Mouse (Mus musculus) neural tube, embryonic 11.5 days (tissue): ENCODE data around the gene Lgals3bp. TPM values are rescaled to one million over a fixed set of nuclear protein-coding genes. Genes with fewer than 3 reads are reported as not detected.

Source experiments
- ATAC-seq: fragments of 200-750 bp; cut with Nextera tagmentation; 2 replicates; pipeline ENCODE4 v1.8.0; 2017; ENCODE audit warnings: moderate number of reproducible peaks, mild to moderate bottlenecking, moderate TSS enrichment, moderate library complexity; ENCODE audit not compliant: insufficient read depth, low FRiP score, low TSS enrichment
- DNase-seq: peaks from one replicate; pipeline ENCODE4 v3.0.0-alpha.2; 2015; ENCODE audit warnings: low spot score
- H3K27ac ChIP-seq: fragments of 300-500 bp; sonication (generic); 2 replicates; pipeline ENCODE4 v1.5.1; 2014; ENCODE audit warnings: low read depth, mild to moderate bottlenecking, low read length
- H3K27me3 ChIP-seq: fragments of 300-500 bp; sonication (generic); 2 replicates; pipeline ENCODE4 v1.6.1; 2014; ENCODE audit warnings: mild to moderate bottlenecking, low read length, mixed read lengths; ENCODE audit not compliant: control insufficient read depth, insufficient read depth
- H3K36me3 ChIP-seq: fragments of 300-500 bp; sonication (generic); 2 replicates; pipeline ENCODE4 v1.6.1; 2014; ENCODE audit warnings: mild to moderate bottlenecking, low read length, moderate library complexity, mixed read lengths; ENCODE audit not compliant: control insufficient read depth, insufficient read depth
- H3K4me1 ChIP-seq: fragments of 300-500 bp; sonication (generic); 2 replicates; pipeline ENCODE4 v1.6.1; 2014; ENCODE audit warnings: low read length, mixed read lengths; ENCODE audit not compliant: control insufficient read depth, insufficient read depth
- H3K4me2 ChIP-seq: fragments of 300-500 bp; sonication (generic); 2 replicates; pipeline ENCODE4 v1.6.1; 2014; ENCODE audit warnings: low read depth, mild to moderate bottlenecking, moderate library complexity
- H3K4me3 ChIP-seq: fragments of 300-500 bp; sonication (generic); 2 replicates; pipeline ENCODE4 v1.5.1; 2014; ENCODE audit warnings: low read depth, low read length
- H3K9ac ChIP-seq: fragments of 300-500 bp; sonication (generic); 2 replicates; pipeline ENCODE4 v1.6.1; 2014; ENCODE audit warnings: mild to moderate bottlenecking, low read length
- H3K9me3 ChIP-seq: fragments of 300-500 bp; sonication (generic); 2 replicates; pipeline ENCODE4 v1.6.1; 2016; ENCODE audit warnings: low read length; ENCODE audit not compliant: control insufficient read depth
- WGBS: fragments of 180-500 bp; shearing (Covaris S2); extraction: QIAGEN DNeasy Blood & Tissue Kit; methylation state at CpG from one replicate; pipeline ENCODE4 v1.1.7; 2014; 5-methylcytosine and 5-hydroxymethylcytosine counted together
- polyA plus RNA-seq: library from polyadenylated mRNA; unstranded; fragments of >200 nt; fragmentation: Nextera tagmentation; extraction: Ambion mirVana; gene quantifications from 2 replicates; pipeline ENCODE4 v1.2.1, GENCODE M21; 2014

Lgals3bp gene
- polyA plus RNA-seq, 1 experiment from 2014 or later: 1.9 TPM

GRCm38 (mm10) chr11:118408051-118408740 is 6.3 kb upstream of the Lgals3bp start:
- H3K4me1 ChIP-seq: no peaks in the 10 kb centered on the region
- H3K27me3 ChIP-seq: no peaks in the 10 kb centered on the region
- DNase-seq (no peak), ATAC-seq (no peak)
- peaks cover 17% of the 10 kb centered on the region for H3K36me3 ChIP-seq
- H3K27ac ChIP-seq: no peak overlapping the region
- H3K4me2 ChIP-seq: no peak overlapping the region
- 74% methylated on average over 15 of the region's 18 CpGs for WGBS
- no peak overlapping the region for H3K9ac ChIP-seq
- no peaks in the 10 kb centered on the region for H3K9me3 ChIP-seq
- H3K4me3 ChIP-seq: no peak overlapping the region

DNA sequence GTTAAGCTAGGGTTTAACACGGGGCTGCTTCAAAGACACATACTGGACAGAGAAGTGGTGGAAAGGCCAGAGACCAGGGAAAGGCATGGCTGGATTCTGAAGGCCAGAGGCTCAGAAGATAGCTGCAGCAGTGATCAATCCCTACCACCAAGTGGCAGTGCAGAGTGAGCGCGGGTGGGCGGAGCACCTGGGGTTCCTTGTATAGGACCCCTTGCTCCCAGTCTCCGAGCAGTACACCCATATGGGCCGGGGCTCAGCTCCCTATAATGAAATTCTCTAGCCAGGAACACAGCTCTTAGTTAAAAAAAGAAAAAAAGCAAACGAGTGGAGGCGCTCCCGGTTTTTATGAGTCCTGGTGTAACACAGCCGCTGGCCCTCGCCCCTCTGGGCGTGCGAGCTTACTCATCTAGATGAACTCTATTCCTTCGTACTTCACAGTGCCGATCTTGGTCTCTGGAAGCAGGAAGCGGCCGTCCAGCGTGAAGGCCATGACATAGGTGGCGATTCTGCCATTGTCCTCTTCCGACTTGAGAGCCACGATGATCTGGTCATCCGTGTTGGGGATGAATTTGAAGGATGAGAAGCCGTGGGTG is 5.5 kb upstream of the Lgals3bp start:
- Histone ChIP-seq H3K27ac (no peak overlapping the region), H3K9ac (no peak overlapping the region), H3K4me2 (no peak overlapping the region), H3K9me3 (no peaks in the 10 kb centered on the region), H3K36me3 (peaks cover 17% of the 10 kb centered on the region), H3K4me1 (no peaks in the 10 kb centered on the region), H3K27me3 (no peaks in the 10 kb centered on the region), H3K4me3 (no peak overlapping the region)
- no peak for ATAC-seq
- DNase-seq: no peak
- WGBS: 86% methylated on average over 23 of the region's 23 CpGs

- H3K4me3 ChIP-seq: no peak overlapping the region
- no peak for DNase-seq
- no peak overlapping the region for H3K4me2 ChIP-seq
- H3K36me3 ChIP-seq: peaks cover 17% of the 10 kb centered on the region
- 95% methylated on average over 5 of the region's 5 CpGs for WGBS
- ATAC-seq: no peak
- no peaks in the 10 kb centered on the region for H3K4me1 ChIP-seq
- no peaks in the 10 kb centered on the region for H3K27me3 ChIP-seq
- no peak overlapping the region for H3K9ac ChIP-seq
- no peak overlapping the region for H3K27ac ChIP-seq
- H3K9me3 ChIP-seq: no peaks in the 10 kb centered on the region
Observed at GRCm38 (mm10) chr11:118406521-118406920, 4.6 kb upstream of the Lgals3bp start.

- no peak overlapping the region for H3K4me3 ChIP-seq
- no peak overlapping the region for H3K9ac ChIP-seq
- H3K4me1 ChIP-seq: 0 out of 2 replicates have a peak, but pooled peaks cover 2% of the 10 kb centered on the region
- H3K9me3 ChIP-seq: no peaks in the 10 kb centered on the region
- DNase-seq (no peak), ATAC-seq (no peak)
- WGBS: 92% methylated on average over 8 of the region's 8 CpGs
- no peak overlapping the region for H3K27ac ChIP-seq
- no peaks in the 10 kb centered on the region for H3K27me3 ChIP-seq
- peaks cover 10% of the 10 kb centered on the region for H3K36me3 ChIP-seq
- H3K4me2 ChIP-seq: no peak overlapping the region
Observed at GRCm38 (mm10) chr11:118405311-118405710, 3.4 kb upstream of the Lgals3bp start.

DNA sequence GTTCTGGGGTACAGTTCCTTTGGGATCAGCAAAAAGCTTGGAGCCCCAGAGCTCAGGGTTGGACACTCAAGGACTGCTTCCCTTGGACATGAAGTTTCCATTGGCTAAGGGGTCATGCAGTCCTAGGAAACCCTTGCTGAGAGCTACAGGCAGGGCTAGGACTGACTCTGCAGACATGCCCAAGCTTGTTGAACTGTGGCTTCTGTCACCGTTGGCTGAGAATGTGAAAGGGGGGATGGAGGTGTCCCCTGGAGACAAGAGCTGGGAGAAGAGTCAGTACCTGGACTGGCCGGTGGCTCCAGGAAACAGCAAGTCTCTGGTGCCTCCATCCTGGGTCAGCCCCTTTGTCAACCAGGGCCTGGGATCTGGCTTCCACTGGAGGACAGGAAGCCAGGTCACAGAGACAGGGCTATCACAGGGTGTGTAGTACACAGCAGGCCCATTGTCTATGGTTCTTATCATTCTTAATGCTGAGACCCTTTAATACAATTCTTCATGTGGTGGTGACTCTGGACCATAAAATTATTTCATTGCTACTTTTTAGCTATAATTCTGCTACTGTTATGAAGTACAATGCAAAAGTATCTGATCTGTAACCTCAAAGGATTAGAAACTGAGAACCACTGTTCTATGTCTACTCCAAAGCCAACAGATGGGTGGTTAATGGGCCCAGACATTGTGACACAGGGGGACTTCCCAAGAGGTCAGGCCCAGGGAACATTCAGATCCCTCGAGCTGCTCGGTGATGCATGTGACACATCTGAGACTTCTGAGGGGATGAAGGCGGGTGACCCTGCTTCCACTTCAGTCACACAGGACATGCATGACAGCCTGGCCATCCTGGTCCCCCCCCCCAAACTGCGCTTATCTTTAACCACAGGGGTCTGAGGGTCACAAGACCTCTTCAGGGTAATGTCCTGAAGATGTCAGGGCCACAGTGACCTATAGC is 2.3 kb upstream of the Lgals3bp start:
- no peak for ATAC-seq
- Histone ChIP-seq H3K27me3 (no peaks in the 10 kb centered on the region), H3K9ac (no peak overlapping the region), H3K4me1 (0 out of 2 replicates have a peak, but pooled peaks cover 2% of the 10 kb centered on the region), H3K9me3 (no peaks in the 10 kb centered on the region), H3K27ac (no peak overlapping the region), H3K4me2 (no peak overlapping the region), H3K4me3 (no peak overlapping the region), H3K36me3 (peaks cover 10% of the 10 kb centered on the region)
- DNase-seq: no peak
- WGBS: 80% methylated on average over 6 of the region's 6 CpGs

DNA sequence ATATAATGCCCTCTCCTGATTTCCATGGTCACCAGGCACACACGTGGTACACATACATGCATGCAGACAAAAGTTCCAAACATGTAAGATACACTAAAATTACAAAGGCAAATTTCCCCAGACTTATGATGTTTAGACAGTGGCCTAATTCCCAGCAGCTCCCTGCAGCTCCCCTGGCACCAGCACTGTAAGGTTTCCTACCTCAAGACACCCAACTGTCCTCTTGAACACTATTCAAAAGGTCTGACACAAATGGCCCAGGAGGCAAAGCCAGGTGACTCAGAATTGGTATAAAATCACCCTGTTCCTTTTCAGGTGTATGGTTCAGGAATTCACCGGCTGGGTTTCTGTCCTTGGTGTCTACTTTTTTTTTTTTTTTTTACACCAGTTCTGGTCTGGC is 1.3 kb upstream of the Lgals3bp start:
- Histone ChIP-seq H3K27me3 (no peaks in the 10 kb centered on the region), H3K4me2 (no peak overlapping the region), H3K4me1 (0 out of 2 replicates have a peak, but pooled peaks cover 2% of the 10 kb centered on the region), H3K9ac (no peak overlapping the region), H3K27ac (no peak overlapping the region), H3K4me3 (no peak overlapping the region), H3K9me3 (no peaks in the 10 kb centered on the region), H3K36me3 (peaks cover 6% of the 10 kb centered on the region)
- ATAC-seq (no peak), DNase-seq (no peak)
- 97% methylated on average over 2 of the region's 2 CpGs for WGBS

GRCm38 (mm10) chr11:118401195-118401594 is 697 bp downstream of the Lgals3bp start:
- no peak overlapping the region for H3K4me2 ChIP-seq
- DNase-seq (no peak), ATAC-seq (no peak)
- 0 out of 2 replicates have a peak, but pooled peaks cover 2% of the 10 kb centered on the region for H3K4me1 ChIP-seq
- no peak overlapping the region for H3K27ac ChIP-seq
- no peaks in the 10 kb centered on the region; the same call in 1 of the 2 replicates for H3K36me3 ChIP-seq
- H3K9me3 ChIP-seq: no peaks in the 10 kb centered on the region
- WGBS: 84% methylated on average over 4 of the region's 4 CpGs
- H3K4me3 ChIP-seq: no peak overlapping the region
- H3K27me3 ChIP-seq: no peaks in the 10 kb centered on the region
- no peak overlapping the region for H3K9ac ChIP-seq

DNA sequence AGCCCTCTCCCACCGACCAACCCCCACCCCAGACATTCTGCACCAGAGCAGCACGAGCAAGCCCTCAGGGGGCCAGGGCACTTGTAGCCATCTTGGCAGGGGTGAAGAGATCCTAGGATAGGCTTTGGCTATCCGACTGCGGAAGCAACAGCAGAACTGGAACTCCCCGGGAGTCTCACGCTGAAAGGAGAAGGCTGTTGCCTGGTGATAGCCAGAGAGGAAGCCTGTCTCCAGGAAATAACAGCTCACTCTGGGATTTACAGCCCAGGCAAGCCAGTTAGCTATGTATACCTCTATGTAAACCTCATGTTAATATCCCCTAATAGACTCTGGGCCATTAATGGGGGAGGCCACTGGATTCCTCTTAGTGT is 1.3 kb downstream of the Lgals3bp start:
- Histone ChIP-seq H3K4me1 (0 out of 2 replicates have a peak, but pooled peaks cover 2% of the 10 kb centered on the region), H3K9ac (no peak overlapping the region), H3K27me3 (no peaks in the 10 kb centered on the region), H3K27ac (no peak overlapping the region), H3K4me2 (no peak overlapping the region), H3K4me3 (no peak overlapping the region), H3K36me3 (no peaks in the 10 kb centered on the region), H3K9me3 (no peaks in the 10 kb centered on the region)
- DNase-seq (no peak), ATAC-seq (no peak)
- 29% methylated on average over 6 of the region's 6 CpGs for WGBS
